Mouse (Mus musculus) megakaryocyte, embryonic 14.5 days (primary cell): Measurements from ENCODE around the gene Tgm7.
"Not testable (repeated sequence)": the region's sequence is repeated elsewhere in the genome, so short reads cannot be mapped to it uniquely, and the experiment has no call there.

Source experiments
- FLI1 ChIP-seq: IDR thresholded peaks from 2 replicates; pipeline ENCODE4 v1.6.1; 2012; ENCODE audit warnings: low read length, inconsistent platforms, mixed read lengths
- GATA1 ChIP-seq: IDR thresholded peaks from 3 replicates; pipeline ENCODE4 v1.6.1; 2012; ENCODE audit warnings: mixed read lengths, low read length, inconsistent platforms, borderline replicate concordance

GRCm38 (mm10) chr2:121126302-121126701 lies 16.7 kb upstream of the Tgm7 start:
- not testable (repeated sequence) for TF ChIP-seq GATA1, FLI1
